In genomic region chr4:111691057-111691543, GRCm38 (mm10) we compare ENCODE assay signal across 11 mouse cellular contexts. TPM values are rescaled to one million over a fixed set of nuclear protein-coding genes. Genes with fewer than 3 reads are reported as not detected.
DNase-seq lines count a peak whose midpoint lies in the region; ATAC-seq lines count a peak whose summit lies in the region.
"Had no signal": no experiment of that assay in that cellular context is flagged by ENCODE, and none has a peak within 500 bp of the region (broad histone marks: within the 10 kb centered on the region; RNA-seq: fewer than 3 reads in every experiment).

No protein-coding gene starts in this region.

- no peak for ATAC-seq in kidney, embryonic 15.5 days (replicated peaks; ENCODE audit: low FRiP score)
- ATAC-seq in embryonic facial prominence, embryonic 15.5 days (ENCODE audit: insufficient number of reproducible peaks, low FRiP score, low TSS enrichment, low read depth), result peak; percentile 89
- ATAC-seq in midbrain, embryonic 16.5 days, result peak; percentile 84

- no peak overlapping the region for H3K4me2 ChIP-seq in kidney, embryonic 15.5 days
- H3K4me2 ChIP-seq in embryonic facial prominence, embryonic 15.5 days (replicated peaks), result no peak overlapping the region
- H3K4me2 ChIP-seq in midbrain, embryonic 16.5 days (ENCODE audit: low read length), result no peak overlapping the region
- H3K4me2 ChIP-seq: liver, embryonic 13.5 days had no signal

- H3K9me3 ChIP-seq in kidney, embryonic 15.5 days (replicated peaks), result no peaks in the 10 kb centered on the region
- no peaks in the 10 kb centered on the region for H3K9me3 ChIP-seq in embryonic facial prominence, embryonic 15.5 days (replicated peaks)
- H3K9me3 ChIP-seq in midbrain, embryonic 16.5 days (replicated peaks; ENCODE audit: control insufficient read depth, low read length, poor library complexity, severe bottlenecking), result no peaks in the 10 kb centered on the region
- H3K9me3 ChIP-seq: liver, embryonic 13.5 days had no signal

- H3K9ac ChIP-seq in kidney, embryonic 15.5 days, result no peak overlapping the region
- H3K9ac ChIP-seq in embryonic facial prominence, embryonic 15.5 days, result no peak overlapping the region
- H3K9ac ChIP-seq in midbrain, embryonic 16.5 days (ENCODE audit: low read depth, low read length), result no peak overlapping the region
- H3K9ac ChIP-seq: liver, embryonic 13.5 days had no signal

- no peaks in the 10 kb centered on the region for H3K27me3 ChIP-seq in kidney, embryonic 15.5 days
- H3K27me3 ChIP-seq in embryonic facial prominence, embryonic 15.5 days, result no peaks in the 10 kb centered on the region
- no peaks in the 10 kb centered on the region for H3K27me3 ChIP-seq in midbrain, embryonic 16.5 days (ENCODE audit: control insufficient read depth, insufficient read depth, low read depth, low read length)
- H3K27me3 ChIP-seq: liver, embryonic 13.5 days had no signal

- H3K36me3 ChIP-seq in kidney, embryonic 15.5 days, result no peaks in the 10 kb centered on the region
- H3K36me3 ChIP-seq in embryonic facial prominence, embryonic 15.5 days, result no peaks in the 10 kb centered on the region
- H3K36me3 ChIP-seq in midbrain, embryonic 16.5 days (ENCODE audit: control insufficient read depth, insufficient read depth, low read length), result no peaks in the 10 kb centered on the region
- H3K36me3 ChIP-seq: liver, embryonic 13.5 days had no signal

- peaks cover 4% of the 10 kb centered on the region; the same call in 1 of the 2 replicates for H3K4me1 ChIP-seq in kidney, embryonic 15.5 days
- peaks cover 16% of the 10 kb centered on the region for H3K4me1 ChIP-seq in embryonic facial prominence, embryonic 15.5 days
- H3K4me1 ChIP-seq in midbrain, embryonic 16.5 days (ENCODE audit: control insufficient read depth, insufficient read depth, low read length), result peaks cover 7% of the 10 kb centered on the region; the same call in 1 of the 2 replicates

- peak; percentile 19 for DNase-seq in kidney, postnatal 10 days
- DNase-seq in NIH3T3 (ENCODE audit: low read depth), result peak; percentile 13
- DNase-seq in gastrocnemius, adult 8-10 months (ENCODE audit: low spot score in 2 of 2), result no peak
- DNase-seq in layer of hippocampus, adult 8-10 months (ENCODE audit: low spot score in 2 of 2), result no peak
- DNase-seq in left cerebral cortex, adult 11 months (ENCODE audit: low spot score), result no peak
- DNase-seq: kidney, adult 2 months; liver, embryonic 13.5 days had no signal

- no peak overlapping the region for H3K4me3 ChIP-seq in kidney, embryonic 15.5 days (replicated peaks)
- H3K4me3 ChIP-seq in embryonic facial prominence, embryonic 15.5 days (replicated peaks), result no peak overlapping the region
- H3K4me3 ChIP-seq in midbrain, embryonic 16.5 days (ENCODE audit: low read depth, low read length), result no peak overlapping the region
- H3K4me3 ChIP-seq: liver, embryonic 13.5 days had no signal

- WGBS in kidney, embryonic 15.5 days, result 62% methylated on average over 5 of the region's 5 CpGs
- 31% methylated on average over 5 of the region's 5 CpGs for WGBS in embryonic facial prominence, embryonic 15.5 days
- 35% methylated on average over 5 of the region's 5 CpGs for WGBS in midbrain, embryonic 16.5 days

- H3K27ac ChIP-seq in kidney, embryonic 15.5 days, result no peak overlapping the region
- peak overlapping the region; percentile 18; the same call in 1 of the 2 replicates for H3K27ac ChIP-seq in embryonic facial prominence, embryonic 15.5 days (replicated peaks)
- no peak overlapping the region for H3K27ac ChIP-seq in midbrain, embryonic 16.5 days (ENCODE audit: low read length)
- H3K27ac ChIP-seq: liver, embryonic 13.5 days had no signal

RNA-seq across cellular contexts. Expression of gene Spata6, which starts 28.7 kb away (rescaled TPM):
- 30.7 and 31.2 TPM in 2 replicates for polyA plus RNA-seq in kidney, embryonic 15.5 days (2015; fragmentation: Nextera tagmentation; extraction: Ambion mirVana)
- polyA plus RNA-seq in embryonic facial prominence, embryonic 15.5 days (2015; fragmentation: Nextera tagmentation; extraction: Ambion mirVana), result 25.1 and 26.1 TPM in 2 replicates
- polyA plus RNA-seq in midbrain, embryonic 16.5 days (2015; fragmentation: Nextera tagmentation; extraction: Ambion mirVana), result 14.5 and 14.9 TPM in 2 replicates
- 1 to 10 TPM; 1.5 to 4.1 (median 3.2) TPM for total RNA-seq in gastrocnemius, adult 8-10 months (2022)
- total RNA-seq in layer of hippocampus, adult 8-10 months (2022), result 1 to 10 TPM; 3.1 to 9.5 (median 4.9) TPM
- total RNA-seq: MEL had no signal

Comparison
In these comparisons a context has a peak if more than half of its experiments do, and no peak if none do; other contexts are left out.
1. DNase-seq: peak in kidney, postnatal 10 days (single experiment) and NIH3T3 (single experiment); none in gastrocnemius, adult 8-10 months (0 of 2), layer of hippocampus, adult 8-10 months (0 of 2) and left cerebral cortex, adult 11 months (single experiment).